Mouse (Mus musculus) heart, adult 2 months (tissue): ENCODE results near the gene Zfp689.
"Not testable (repeated sequence)": the region's sequence is repeated elsewhere in the genome, so short reads cannot be mapped to it uniquely, and the experiment has no call there.

Source experiments
- CTCF ChIP-seq: fragments of 200-600 bp; IDR thresholded peaks from 2 replicates; pipeline ENCODE4 v1.8.1; 2022; ENCODE audit warnings: antibody characterized with exemption, mild to moderate bottlenecking, moderate library complexity
- POLR2A ChIP-seq: fragments of 200-500 bp; IDR thresholded peaks from 2 replicates; pipeline ENCODE4 v1.6.1; 2011; ENCODE audit warnings: mild to moderate bottlenecking, low read depth, low read length, control low read depth; ENCODE audit not compliant: insufficient read depth

GRCm38 (mm10) chr7:127404101-127404500 lies 44.9 kb downstream of the Zfp689 start:
- not testable (repeated sequence) for TF ChIP-seq POLR2A, CTCF
